Mouse (Mus musculus) cerebellum, adult 2 months (tissue): ENCODE measurements around the gene Cdkn1c.

Experiments used
- CTCF ChIP-seq: fragments of 200-500 bp; IDR thresholded peaks from 2 replicates; pipeline ENCODE4 v1.5.1; 2011; ENCODE audit warnings: low read depth, mild to moderate bottlenecking, control low read depth, low read length, moderate library complexity, borderline replicate concordance; ENCODE audit not compliant: insufficient read depth
- POLR2A ChIP-seq: fragments of 200-500 bp; IDR thresholded peaks from 2 replicates; pipeline ENCODE4 v1.6.1; 2011; ENCODE audit warnings: low read length, control low read depth, borderline replicate concordance; ENCODE audit not compliant: insufficient read depth

GRCm38 (mm10) chr7:143408615-143409021 lies 52.2 kb downstream of the Cdkn1c start:
- no peak for TF ChIP-seq POLR2A
- TF ChIP-seq CTCF, result no peak
